Mouse (Mus musculus): ENCODE measurements around the gene Cdk9. TPM values are rescaled to one million over a fixed set of nuclear protein-coding genes. Genes with fewer than 3 reads are reported as not detected.

The Cdk9 gene
- polyA plus RNA-seq, 1 experiment from 2014 or later, result 75.1 TPM

DNA sequence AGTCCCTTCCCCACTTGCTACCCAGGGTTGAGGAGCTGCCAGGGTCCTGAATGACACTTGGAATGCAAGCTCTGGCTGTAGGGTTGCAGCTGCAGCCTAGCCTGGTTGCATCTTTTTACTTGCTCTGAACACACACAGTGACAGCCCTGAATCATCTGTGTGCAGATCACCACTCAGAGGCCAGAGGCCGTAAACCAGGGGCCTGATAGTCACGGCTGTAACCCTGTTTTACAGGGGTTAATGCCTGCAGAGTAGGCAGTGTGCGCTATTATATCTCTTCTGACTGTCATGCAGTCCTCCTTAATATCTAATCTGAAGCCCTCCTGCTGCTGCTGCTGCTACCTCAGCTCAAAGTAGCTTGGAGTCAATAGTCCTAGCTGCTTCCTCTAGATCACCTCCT is 43.0 kb downstream of the Cdk9 start:
- Histone ChIP-seq H3K27me3 (replicated peaks; ENCODE audit: control insufficient read depth, insufficient read depth, low read length) (no peaks in the 10 kb centered on the region), H3K4me3 (ENCODE audit: low read depth, low read length) (no peak overlapping the region), H3K27ac (ENCODE audit: low read depth, low read length) (no peak overlapping the region), H3K9me3 (replicated peaks; ENCODE audit: control insufficient read depth, low read length) (no peaks in the 10 kb centered on the region), H3K4me2 (ENCODE audit: low read length) (no peak overlapping the region), H3K9ac (ENCODE audit: low read length) (no peak overlapping the region), H3K4me1 (ENCODE audit: control insufficient read depth, insufficient read depth, low read length) (no peaks in the 10 kb centered on the region), H3K36me3 (ENCODE audit: control insufficient read depth, insufficient read depth, low read length) (no peaks in the 10 kb centered on the region)
- 83% methylated on average over 3 of the region's 3 CpGs for WGBS
- no peak for ATAC-seq
- DNase-seq (ENCODE audit: low spot score), result no peak

DNA sequence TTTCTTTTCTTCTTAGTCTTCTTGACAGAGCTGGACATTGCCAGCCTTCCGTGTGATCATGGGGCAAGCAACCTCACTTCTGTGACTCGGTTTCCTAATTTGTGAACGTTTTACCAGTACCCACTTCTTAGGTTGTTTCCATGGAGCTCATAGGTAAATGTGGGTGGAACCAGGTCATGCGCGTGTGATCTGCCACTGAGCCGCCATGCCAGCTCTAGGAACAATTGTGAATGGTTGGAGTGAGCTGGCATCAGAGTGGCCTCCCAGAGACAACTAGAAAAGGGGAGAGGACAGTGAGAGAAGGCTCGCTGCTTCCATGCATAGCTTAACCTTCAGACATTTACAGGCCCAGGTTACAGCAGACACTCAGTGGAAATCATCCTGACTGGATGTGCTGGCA is 44.7 kb downstream of the Cdk9 start:
- Histone ChIP-seq H3K9ac (ENCODE audit: low read length) (no peak overlapping the region), H3K9me3 (replicated peaks; ENCODE audit: control insufficient read depth, low read length) (no peaks in the 10 kb centered on the region), H3K4me1 (ENCODE audit: control insufficient read depth, insufficient read depth, low read length) (no peaks in the 10 kb centered on the region), H3K27ac (ENCODE audit: low read depth, low read length) (0 out of 2 replicates have a peak overlapping the region, but pooled peaks have one; percentile 23), H3K4me2 (ENCODE audit: low read length) (no peak overlapping the region), H3K4me3 (ENCODE audit: low read depth, low read length) (no peak overlapping the region), H3K36me3 (ENCODE audit: control insufficient read depth, insufficient read depth, low read length) (no peaks in the 10 kb centered on the region), H3K27me3 (replicated peaks; ENCODE audit: control insufficient read depth, insufficient read depth, low read length) (no peaks in the 10 kb centered on the region)
- DNase-seq (ENCODE audit: low spot score) (no peak), ATAC-seq (no peak)
- 65% methylated on average over 7 of the region's 7 CpGs for WGBS

DNA sequence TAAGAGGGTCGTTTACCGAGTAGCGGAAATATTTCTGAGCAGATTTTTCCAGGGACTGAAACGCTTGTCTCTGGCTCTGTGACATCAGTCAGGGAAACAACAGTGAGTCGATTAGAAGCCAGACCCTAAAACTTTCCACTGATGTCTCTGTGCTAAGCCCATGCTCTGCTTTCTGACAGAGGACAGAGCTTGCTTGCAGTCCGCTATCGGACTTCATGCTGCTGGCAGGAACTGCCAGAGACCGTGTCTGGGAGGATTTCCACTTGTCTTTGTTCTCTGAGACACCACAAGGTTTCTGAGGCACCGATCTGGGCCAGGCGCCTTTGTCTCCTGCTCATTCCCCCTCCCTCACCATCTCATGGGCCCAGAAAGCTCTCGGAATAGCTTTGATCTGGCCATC is 45.1 kb downstream of the Cdk9 start:
- ATAC-seq (no peak), DNase-seq (ENCODE audit: low spot score) (peak; percentile 19)
- no peak overlapping the region for H3K4me3 ChIP-seq (ENCODE audit: low read depth, low read length)
- H3K9me3 ChIP-seq (replicated peaks; ENCODE audit: control insufficient read depth, low read length), result no peaks in the 10 kb centered on the region
- no peaks in the 10 kb centered on the region for H3K4me1 ChIP-seq (ENCODE audit: control insufficient read depth, insufficient read depth, low read length)
- H3K4me2 ChIP-seq (ENCODE audit: low read length), result no peak overlapping the region
- peak overlapping the region; percentile 23; the same call in 1 of the 2 replicates for H3K27ac ChIP-seq (ENCODE audit: low read depth, low read length)
- no peaks in the 10 kb centered on the region for H3K36me3 ChIP-seq (ENCODE audit: control insufficient read depth, insufficient read depth, low read length)
- 25% methylated on average over 11 of the region's 11 CpGs for WGBS
- no peaks in the 10 kb centered on the region for H3K27me3 ChIP-seq (replicated peaks; ENCODE audit: control insufficient read depth, insufficient read depth, low read length)
- no peak overlapping the region for H3K9ac ChIP-seq (ENCODE audit: low read length)

DNA sequence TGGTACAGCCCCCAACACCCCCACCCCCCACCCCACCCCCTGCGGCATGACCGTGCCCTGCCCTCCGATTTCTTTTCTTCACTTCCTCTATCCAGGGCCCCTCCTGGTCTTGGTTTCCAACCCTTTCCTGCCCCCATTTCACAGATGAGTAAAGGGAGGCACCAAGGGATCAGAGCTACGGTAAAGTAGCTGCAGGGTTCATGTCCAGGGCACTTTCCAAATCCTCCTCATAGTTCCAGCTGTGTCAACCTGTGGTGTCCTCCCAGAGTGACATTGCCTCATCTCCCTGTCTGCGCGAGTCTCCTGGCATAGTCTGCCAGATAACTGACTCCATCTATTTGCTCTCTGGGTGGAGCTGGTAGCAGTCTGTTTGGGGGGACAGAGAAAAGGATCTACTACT is 47.0 kb downstream of the Cdk9 start:
- DNase-seq (ENCODE audit: low spot score), result no peak
- H3K4me3 ChIP-seq (ENCODE audit: low read depth, low read length), result no peak overlapping the region
- H3K36me3 ChIP-seq (ENCODE audit: control insufficient read depth, insufficient read depth, low read length), result no peaks in the 10 kb centered on the region
- H3K27me3 ChIP-seq (replicated peaks; ENCODE audit: control insufficient read depth, insufficient read depth, low read length), result no peaks in the 10 kb centered on the region
- H3K27ac ChIP-seq (ENCODE audit: low read depth, low read length), result no peak overlapping the region
- H3K4me1 ChIP-seq (ENCODE audit: control insufficient read depth, insufficient read depth, low read length), result no peaks in the 10 kb centered on the region
- H3K9ac ChIP-seq (ENCODE audit: low read length), result no peak overlapping the region
- no peaks in the 10 kb centered on the region for H3K9me3 ChIP-seq (replicated peaks; ENCODE audit: control insufficient read depth, low read length)
- WGBS, result 92% methylated on average over 6 of the region's 6 CpGs
- H3K4me2 ChIP-seq (ENCODE audit: low read length), result no peak overlapping the region
- no peak for ATAC-seq

DNA sequence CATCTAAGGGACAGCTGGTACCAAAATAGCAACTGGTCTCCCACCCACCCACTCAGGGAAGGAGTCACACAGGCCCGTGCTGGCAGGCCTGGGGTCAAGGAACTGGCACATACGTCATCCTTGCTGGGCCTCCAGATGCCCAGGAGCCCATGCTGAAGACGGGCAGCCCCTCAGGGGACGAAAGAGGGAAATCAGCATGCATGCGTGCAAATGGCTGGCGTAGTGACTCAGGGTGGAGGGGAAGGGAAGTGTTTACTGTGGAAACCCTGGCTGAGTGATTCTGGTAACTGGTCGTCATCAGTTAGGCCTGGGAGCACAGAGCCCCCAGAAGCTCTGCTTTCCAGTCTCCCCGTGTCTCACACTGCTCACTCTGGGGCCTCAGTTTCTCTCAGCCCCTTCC is 47.5 kb downstream of the Cdk9 start:
- Histone ChIP-seq H3K9me3 (replicated peaks; ENCODE audit: control insufficient read depth, low read length) (no peaks in the 10 kb centered on the region), H3K27me3 (replicated peaks; ENCODE audit: control insufficient read depth, insufficient read depth, low read length) (no peaks in the 10 kb centered on the region), H3K27ac (ENCODE audit: low read depth, low read length) (no peak overlapping the region), H3K4me2 (ENCODE audit: low read length) (no peak overlapping the region), H3K9ac (ENCODE audit: low read length) (no peak overlapping the region), H3K36me3 (ENCODE audit: control insufficient read depth, insufficient read depth, low read length) (no peaks in the 10 kb centered on the region), H3K4me3 (ENCODE audit: low read depth, low read length) (no peak overlapping the region), H3K4me1 (ENCODE audit: control insufficient read depth, insufficient read depth, low read length) (no peaks in the 10 kb centered on the region)
- WGBS, result 81% methylated on average over 8 of the region's 8 CpGs
- ATAC-seq (no peak), DNase-seq (ENCODE audit: low spot score) (no peak)

DNA sequence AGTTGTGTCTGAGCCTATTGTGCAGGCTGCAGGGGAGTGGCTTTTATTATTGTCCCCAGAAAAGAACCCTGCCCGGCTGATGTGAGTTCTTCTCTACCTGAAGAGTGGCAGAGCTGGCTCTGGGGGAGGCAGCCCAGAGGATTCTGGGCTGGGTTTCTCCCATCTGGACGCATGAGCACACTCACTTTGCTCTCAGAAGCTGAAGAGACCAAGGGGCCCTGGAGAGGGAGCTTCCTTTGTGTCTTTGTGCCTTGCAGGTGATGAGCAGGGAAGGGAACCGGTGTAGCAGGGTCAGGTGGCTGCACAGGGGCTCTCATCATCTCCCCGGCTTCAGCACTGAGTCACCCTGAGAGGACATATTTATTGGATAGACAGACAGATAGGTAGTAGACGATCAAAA is 50.6 kb downstream of the Cdk9 start:
- no peak overlapping the region for H3K4me2 ChIP-seq (ENCODE audit: low read length)
- no peak overlapping the region for H3K9ac ChIP-seq (ENCODE audit: low read length)
- WGBS, result 48% methylated on average over 5 of the region's 5 CpGs
- ATAC-seq, result no peak
- no peaks in the 10 kb centered on the region for H3K9me3 ChIP-seq (replicated peaks; ENCODE audit: control insufficient read depth, low read length)
- H3K4me3 ChIP-seq (ENCODE audit: low read depth, low read length), result no peak overlapping the region
- no peaks in the 10 kb centered on the region for H3K36me3 ChIP-seq (ENCODE audit: control insufficient read depth, insufficient read depth, low read length)
- no peak for DNase-seq (ENCODE audit: low spot score)
- H3K27me3 ChIP-seq (replicated peaks; ENCODE audit: control insufficient read depth, insufficient read depth, low read length), result no peaks in the 10 kb centered on the region
- H3K27ac ChIP-seq (ENCODE audit: low read depth, low read length), result no peak overlapping the region
- H3K4me1 ChIP-seq (ENCODE audit: control insufficient read depth, insufficient read depth, low read length), result no peaks in the 10 kb centered on the region

DNA sequence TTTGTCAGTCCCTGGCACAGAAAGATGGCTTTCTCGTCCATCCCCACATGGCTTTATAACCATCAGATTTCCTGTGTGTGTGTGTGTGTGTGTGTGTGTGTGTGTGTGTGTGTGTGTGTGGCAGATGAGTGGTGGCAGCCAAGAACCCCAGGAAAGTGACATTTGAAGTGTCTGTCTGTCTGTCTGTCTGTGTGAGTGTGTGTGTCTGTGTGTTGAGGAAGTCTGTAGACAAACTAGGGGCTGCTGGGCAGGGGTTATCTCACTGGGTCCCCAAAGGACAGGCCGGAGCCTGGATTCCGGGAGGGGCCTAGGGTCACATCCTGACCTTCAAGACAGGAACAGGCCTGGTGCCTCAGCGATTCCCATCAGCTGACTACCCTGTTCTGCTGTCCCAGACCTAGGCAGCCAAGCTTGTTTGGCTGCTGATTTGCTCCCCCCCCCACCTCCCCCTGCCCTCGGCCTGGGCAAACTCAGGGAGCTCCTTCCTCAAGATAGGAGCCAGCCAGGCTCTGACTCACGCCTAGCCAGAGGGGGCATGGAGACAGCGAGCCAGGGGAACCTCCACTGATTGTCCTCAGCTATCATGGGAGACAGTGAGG is 51.3 kb downstream of the Cdk9 start:
- ATAC-seq (no peak), DNase-seq (ENCODE audit: low spot score) (no peak)
- Histone ChIP-seq H3K36me3 (ENCODE audit: control insufficient read depth, insufficient read depth, low read length) (no peaks in the 10 kb centered on the region), H3K27me3 (replicated peaks; ENCODE audit: control insufficient read depth, insufficient read depth, low read length) (no peaks in the 10 kb centered on the region), H3K27ac (ENCODE audit: low read depth, low read length) (no peak overlapping the region), H3K9ac (ENCODE audit: low read length) (no peak overlapping the region), H3K4me3 (ENCODE audit: low read depth, low read length) (no peak overlapping the region), H3K4me1 (ENCODE audit: control insufficient read depth, insufficient read depth, low read length) (no peaks in the 10 kb centered on the region), H3K9me3 (replicated peaks; ENCODE audit: control insufficient read depth, low read length) (no peaks in the 10 kb centered on the region), H3K4me2 (ENCODE audit: low read length) (no peak overlapping the region)
- WGBS, result 73% methylated on average over 7 of the region's 7 CpGs

DNA sequence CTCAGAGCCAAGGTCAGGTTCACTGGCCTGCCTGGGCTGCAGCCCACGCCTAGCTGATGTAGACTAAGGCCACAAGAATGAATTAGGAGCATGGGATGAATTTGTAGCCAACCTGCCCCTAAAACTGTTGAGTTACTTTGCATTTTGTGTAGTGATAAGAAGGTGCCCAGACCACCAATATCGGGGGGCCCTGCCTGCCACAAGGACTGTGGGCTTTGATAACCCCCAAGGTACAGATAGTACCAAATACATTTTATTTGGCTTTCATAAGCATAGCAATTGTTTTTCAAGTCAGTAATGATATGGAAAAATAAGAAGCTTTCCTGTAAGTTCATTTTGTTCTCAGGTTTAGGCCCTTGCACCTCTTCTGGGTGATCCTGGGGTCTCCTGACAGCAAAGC is 54.0 kb downstream of the Cdk9 start:
- Histone ChIP-seq H3K27ac (ENCODE audit: low read depth, low read length) (no peak overlapping the region), H3K9ac (ENCODE audit: low read length) (no peak overlapping the region), H3K4me3 (ENCODE audit: low read depth, low read length) (no peak overlapping the region), H3K4me2 (ENCODE audit: low read length) (no peak overlapping the region), H3K9me3 (replicated peaks; ENCODE audit: control insufficient read depth, low read length) (no peaks in the 10 kb centered on the region), H3K36me3 (ENCODE audit: control insufficient read depth, insufficient read depth, low read length) (no peaks in the 10 kb centered on the region), H3K27me3 (replicated peaks; ENCODE audit: control insufficient read depth, insufficient read depth, low read length) (no peaks in the 10 kb centered on the region), H3K4me1 (ENCODE audit: control insufficient read depth, insufficient read depth, low read length) (no peaks in the 10 kb centered on the region)
- WGBS, result 91% methylated on average over 2 of the region's 2 CpGs
- DNase-seq (ENCODE audit: low spot score) (no peak), ATAC-seq (no peak)

DNA sequence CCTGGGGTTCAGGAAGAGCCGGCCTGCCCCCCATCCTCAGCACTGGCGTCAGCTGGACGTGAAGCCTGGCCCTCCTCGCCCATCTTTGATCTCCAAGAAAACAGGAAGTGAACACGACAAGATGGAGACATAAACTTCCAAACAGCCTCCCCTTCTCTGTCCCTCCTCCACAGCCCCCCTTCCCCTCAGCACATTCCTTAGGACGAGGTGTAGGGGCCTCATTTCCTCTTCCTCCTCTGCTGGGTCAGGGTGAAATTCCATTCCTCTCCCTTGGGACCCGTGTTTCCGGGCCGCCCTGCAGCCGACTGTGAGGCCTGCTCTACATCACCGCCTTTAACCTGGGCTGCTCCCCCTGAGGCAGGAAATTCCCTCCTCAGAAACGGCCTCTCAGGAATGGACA is 57.0 kb downstream of the Cdk9 start:
- no peaks in the 10 kb centered on the region for H3K36me3 ChIP-seq (ENCODE audit: control insufficient read depth, insufficient read depth, low read length)
- no peak for DNase-seq (ENCODE audit: low spot score)
- WGBS, result 78% methylated on average over 12 of the region's 12 CpGs

More for the DNA sequence above, 57.0 kb downstream of the Cdk9 start:
- Histone ChIP-seq H3K4me1 (ENCODE audit: control insufficient read depth, insufficient read depth, low read length) (no peaks in the 10 kb centered on the region), H3K4me2 (ENCODE audit: low read length) (no peak overlapping the region), H3K27ac (ENCODE audit: low read depth, low read length) (no peak overlapping the region), H3K9me3 (replicated peaks; ENCODE audit: control insufficient read depth, low read length) (no peaks in the 10 kb centered on the region), H3K4me3 (ENCODE audit: low read depth, low read length) (no peak overlapping the region), H3K27me3 (replicated peaks; ENCODE audit: control insufficient read depth, insufficient read depth, low read length) (no peaks in the 10 kb centered on the region), H3K9ac (ENCODE audit: low read length) (no peak overlapping the region)
- ATAC-seq, result no peak

All from forebrain, embryonic 14.5 days (tissue).